Mouse (Mus musculus) T-cell, adult 2 months (primary cell): ENCODE data around the gene Ube2d2b.

Experiments used
- DNase-seq: peaks from one replicate; pipeline ENCODE4 v3.0.0; 2022; ENCODE audit warnings: low spot score

Gene Ube2d2b

GRCm38 (mm10) chr5:107854556-107854955 lies 24.7 kb downstream of the Ube2d2b start:
- DNase-seq: no peak

- DNase-seq: no peak
These were observed 25.6 kb downstream of the Ube2d2b start for GRCm38 (mm10) chr5:107855546-107855945.

DNA sequence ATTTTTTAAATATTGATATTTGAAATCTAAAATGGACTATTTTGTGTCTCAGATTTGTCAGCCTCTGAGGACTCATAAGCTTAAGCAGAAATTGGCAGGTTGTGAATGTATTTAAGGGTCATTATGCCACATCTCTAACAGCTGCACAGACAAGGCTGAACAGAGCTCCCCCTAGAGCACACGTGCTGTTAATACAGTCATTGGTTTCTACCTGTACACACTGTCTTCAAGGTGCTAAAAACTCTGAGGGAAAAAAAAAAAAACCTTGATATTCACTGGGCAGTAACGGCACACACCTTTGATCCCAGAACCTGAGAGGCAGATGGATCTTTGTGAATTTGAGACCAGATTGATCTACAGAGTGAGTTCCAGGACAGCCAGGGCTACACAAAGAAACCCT lies 29.1 kb downstream of the Ube2d2b start:
- peak; percentile 13 for DNase-seq

DNA sequence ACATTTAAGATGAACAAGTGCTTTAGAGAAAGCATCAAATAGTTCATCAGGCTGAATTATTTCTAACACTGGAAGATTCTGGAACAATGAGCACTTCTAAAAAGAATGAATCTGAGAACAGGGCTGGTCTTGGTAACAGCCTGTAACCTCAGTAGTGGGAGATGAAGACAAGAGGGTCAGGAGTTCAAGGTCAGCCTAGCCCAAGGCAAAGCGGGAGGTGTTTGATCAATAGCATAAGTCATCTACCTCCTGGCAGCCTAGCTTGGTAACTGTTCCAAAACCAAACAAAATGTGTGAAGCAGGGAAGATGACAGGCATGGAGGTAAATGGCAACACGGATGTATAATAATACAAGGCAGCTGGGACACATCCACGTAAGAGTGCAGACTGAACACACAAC lies 34.1 kb downstream of the Ube2d2b start:
- no peak for DNase-seq

GRCm38 (mm10) chr5:107866127-107867126 lies 36.5 kb downstream of the Ube2d2b start:
- DNase-seq: no peak

GRCm38 (mm10) chr5:107867970-107868904 lies 38.3 kb downstream of the Ube2d2b start:
- DNase-seq: peak; percentile 47

- DNase-seq: peak; percentile 27
These were observed 39.1 kb downstream of the Ube2d2b start for GRCm38 (mm10) chr5:107868905-107869424.

GRCm38 (mm10) chr5:107869701-107870100 lies 39.8 kb downstream of the Ube2d2b start:
- no peak for DNase-seq

GRCm38 (mm10) chr5:107873330-107873729 lies 43.4 kb downstream of the Ube2d2b start:
- DNase-seq: no peak

DNA sequence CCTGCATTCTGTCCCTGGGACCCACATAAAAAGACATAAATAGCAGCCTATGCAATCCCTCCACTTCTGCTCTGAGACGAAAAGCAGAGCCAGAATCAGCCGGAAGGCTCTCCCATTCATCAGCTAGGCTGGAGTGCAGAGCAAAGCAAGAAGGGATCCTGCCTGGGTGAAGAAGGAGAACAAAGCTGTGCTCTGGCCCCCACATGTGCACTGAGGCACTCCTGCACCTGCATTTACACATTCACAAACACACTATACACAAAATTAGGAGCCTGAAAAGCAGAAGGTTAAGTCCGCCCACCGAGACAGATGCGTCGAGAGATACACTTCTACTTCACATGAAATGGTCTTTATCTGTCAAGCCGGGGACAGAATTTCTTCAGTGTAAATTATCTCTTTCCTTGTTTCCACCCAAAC lies 44.0 kb downstream of the Ube2d2b start:
- DNase-seq: no peak

DNA sequence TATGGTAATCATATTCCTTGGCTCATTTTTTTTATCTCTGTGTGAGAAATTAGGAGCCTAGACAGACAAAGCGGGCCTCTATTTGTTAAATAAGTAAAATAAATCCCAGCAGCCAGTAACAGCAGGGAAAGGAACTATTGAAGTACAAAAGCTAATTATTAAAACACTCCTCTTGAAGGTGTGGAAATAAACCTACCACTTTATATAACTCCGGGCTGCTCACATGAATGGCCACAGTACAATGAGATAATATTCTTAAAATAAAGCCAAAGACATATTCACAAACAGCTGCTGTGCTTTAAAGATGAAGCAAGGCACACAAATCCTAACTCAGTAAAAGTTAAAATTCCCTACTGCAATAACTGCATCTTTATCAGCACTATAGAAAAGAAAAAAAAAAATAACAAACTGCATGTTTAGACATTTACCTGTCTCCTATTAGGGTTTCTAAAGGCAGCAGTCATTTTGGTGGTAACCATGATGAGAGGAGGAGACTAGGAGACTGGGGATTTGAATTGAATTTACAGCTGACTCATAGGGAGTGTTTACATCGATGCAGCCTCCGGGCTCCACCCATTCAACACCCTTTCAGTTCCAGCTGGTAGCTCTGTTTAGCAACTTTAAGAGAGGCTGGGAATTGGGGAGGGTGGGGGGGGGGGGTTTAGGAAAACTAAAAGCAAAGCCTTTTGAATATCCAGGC lies 44.8 kb downstream of the Ube2d2b start, which contains the start of gene Evi5:
TSS of gene Evi5 (minus strand) at position 547 of the 700 bp plus-strand sequence.
- no peak for DNase-seq

GRCm38 (mm10) chr5:107875261-107875611 lies 45.3 kb downstream of the Ube2d2b start:
- no peak for DNase-seq

DNA sequence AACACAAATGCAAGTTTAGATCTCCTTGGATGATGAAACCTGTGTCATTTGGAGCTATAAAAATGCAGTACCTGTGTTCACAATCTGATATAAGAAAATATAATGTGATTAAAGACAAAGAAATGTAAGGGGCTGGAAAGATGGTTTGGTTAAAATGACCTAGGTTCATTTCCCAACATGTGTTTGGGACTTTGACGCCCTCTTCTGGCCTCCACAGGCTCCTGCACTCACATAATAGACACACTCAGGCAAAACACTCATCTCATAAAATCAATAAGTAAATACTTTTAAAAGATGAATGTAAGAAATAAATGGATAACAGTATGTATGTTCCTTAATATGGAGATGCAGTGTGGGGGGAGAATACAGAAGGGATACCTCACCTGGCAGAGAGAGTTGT lies 47.2 kb downstream of the Ube2d2b start:
- DNase-seq: no peak

- DNase-seq: no peak
These were observed 50.8 kb downstream of the Ube2d2b start for GRCm38 (mm10) chr5:107880710-107881109.
